Mouse (Mus musculus) brain, embryonic 14.5 days (tissue): ENCODE measurements around the gene Fxr2.

Source experiments
- CTCF ChIP-seq: fragments of 200-500 bp; IDR thresholded peaks from 2 replicates; pipeline ENCODE4 v1.5.1; 2012; ENCODE audit warnings: inconsistent platforms, mild to moderate bottlenecking, moderate library complexity, borderline replicate concordance; ENCODE audit not compliant: insufficient read depth, insufficient read length; ENCODE audit errors: extremely low read depth
- POLR2A ChIP-seq: fragments of 200-500 bp; IDR thresholded peaks from 2 replicates; pipeline ENCODE4 v1.6.1; 2012; ENCODE audit warnings: mild to moderate bottlenecking, inconsistent platforms, borderline replicate concordance; ENCODE audit not compliant: poor library complexity, insufficient read depth, insufficient read length, severe bottlenecking; ENCODE audit errors: extremely low read depth

GRCm38 (mm10) chr11:69601768-69602167 is 31.0 kb upstream of the Fxr2 start:
- TF ChIP-seq POLR2A (no peak), CTCF (no peak)
